Mouse (Mus musculus): ENCODE measurements around the gene Barx2. TPM values are rescaled to one million over a fixed set of nuclear protein-coding genes. Genes with fewer than 3 reads are reported as not detected.

Barx2 gene
- polyA plus RNA-seq, 1 experiment from 2014 or later: not detected

DNA sequence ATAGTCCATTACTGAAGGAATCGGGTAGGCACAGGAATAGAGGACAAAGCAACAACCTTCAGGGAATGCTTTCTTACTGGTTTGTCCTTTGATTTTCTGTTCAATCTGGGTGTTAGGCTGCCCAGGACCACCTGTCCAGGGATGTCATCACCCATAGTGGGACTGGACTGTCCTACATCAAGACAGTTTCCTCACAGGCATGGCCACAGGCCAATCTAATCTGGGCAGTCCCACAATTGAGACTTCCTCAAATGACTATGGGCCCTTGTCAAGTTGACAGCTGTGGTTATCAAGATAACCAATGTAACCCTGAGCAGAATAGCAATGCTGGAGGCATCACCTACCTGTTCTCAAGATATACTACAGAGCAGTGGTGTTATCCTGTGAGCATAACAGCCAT is 110.6 kb downstream of the Barx2 start:
- Histone ChIP-seq H3K27ac (ENCODE audit: low read length) (no peak overlapping the region), H3K4me1 (ENCODE audit: control insufficient read depth, insufficient read depth, low read length) (no peaks in the 10 kb centered on the region), H3K27me3 (ENCODE audit: control insufficient read depth, insufficient read depth, low read length) (no peaks in the 10 kb centered on the region), H3K9ac (ENCODE audit: low read length) (no peak overlapping the region), H3K4me2 (ENCODE audit: low read depth, low read length) (no peak overlapping the region), H3K9me3 (replicated peaks; ENCODE audit: control insufficient read depth, low read length) (no peaks in the 10 kb centered on the region), H3K36me3 (ENCODE audit: control insufficient read depth, insufficient read depth) (no peaks in the 10 kb centered on the region), H3K4me3 (ENCODE audit: low read length) (no peak overlapping the region)
- WGBS: 73% methylated on average over 1 of the region's 1 CpGs
- ATAC-seq (replicated peaks; ENCODE audit: extremely low read depth, insufficient read depth, low FRiP score): no peak

Other genes with a start within 250 kb of the Barx2 start
- gene Arhgap32, start 202.7 kb upstream of the Barx2 start, polyA plus RNA-seq (2015; fragmentation: Nextera tagmentation; extraction: Ambion mirVana): 2.3 and 2.8 TPM in 2 replicates

Measured in heart, embryonic 16.5 days (tissue).